Mouse (Mus musculus): ENCODE data around the gene Foxred2. TPM values are rescaled to one million over a fixed set of nuclear protein-coding genes. Genes with fewer than 3 reads are reported as not detected.
A peak's percentile ranks its signal among the peaks of the same experiment; 100 is the strongest.

The Foxred2 gene
- polyA plus RNA-seq, 1 experiment from 2014 or later: 0.24 TPM

DNA sequence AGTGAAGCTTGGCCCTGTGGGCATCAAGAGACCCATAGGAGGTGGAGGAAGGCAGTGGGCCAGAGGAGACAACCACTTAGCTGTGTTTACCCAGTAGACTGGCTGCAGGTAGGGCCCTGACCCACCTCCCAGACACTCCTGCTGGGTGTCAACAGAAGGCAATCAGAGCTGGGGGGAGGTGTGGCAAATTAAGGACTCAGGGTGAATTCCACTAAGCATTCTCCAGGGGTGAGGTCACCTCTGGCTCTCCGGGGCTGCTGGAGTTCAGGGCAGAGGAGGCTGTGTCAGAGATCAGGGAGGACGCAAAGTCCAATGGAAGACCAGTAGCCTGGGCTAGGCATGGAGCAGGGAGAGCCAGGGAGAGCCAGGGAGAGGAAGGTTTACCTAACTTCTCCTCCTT is 45.5 kb downstream of the Foxred2 start:
- Histone ChIP-seq H3K36me3 (ENCODE audit: insufficient read depth, low read length) (no peaks in the 10 kb centered on the region), H3K9ac (replicated peaks; ENCODE audit: low read depth) (no peak overlapping the region), H3K27me3 (replicated peaks; ENCODE audit: insufficient read depth, low read length) (no peaks in the 10 kb centered on the region), H3K4me1 (ENCODE audit: insufficient read depth, low read depth, low read length) (peaks cover 14% of the 10 kb centered on the region; the same call in 1 of the 2 replicates), H3K4me3 (ENCODE audit: low read depth, low read length) (no peak overlapping the region), H3K27ac (ENCODE audit: low read length) (peak overlapping the region; percentile 82), H3K9me3 (ENCODE audit: low read length) (no peaks in the 10 kb centered on the region), H3K4me2 (replicated peaks; ENCODE audit: low read depth, low read length) (no peak overlapping the region)
- 26% methylated on average over 2 of the region's 2 CpGs for WGBS
- TF ChIP-seq CTCF (IDR thresholded peaks at IDR 0.05): no peak
- TF ChIP-seq EP300 (IDR thresholded peaks at IDR 0.05): peak; percentile 93
- ATAC-seq (peak; percentile 92), DNase-seq (ENCODE audit: low spot score) (peak; percentile 94)

GRCm38 (mm10) chr15:77907646-77908518 is 48.6 kb downstream of the Foxred2 start:
- Histone ChIP-seq H3K27ac (ENCODE audit: low read length) (peak overlapping the region; percentile 84), H3K4me2 (replicated peaks; ENCODE audit: low read depth, low read length) (no peak overlapping the region), H3K9ac (replicated peaks; ENCODE audit: low read depth) (no peak overlapping the region), H3K27me3 (replicated peaks; ENCODE audit: insufficient read depth, low read length) (no peaks in the 10 kb centered on the region), H3K4me3 (ENCODE audit: low read depth, low read length) (no peak overlapping the region), H3K9me3 (ENCODE audit: low read length) (no peaks in the 10 kb centered on the region), H3K4me1 (ENCODE audit: insufficient read depth, low read depth, low read length) (peaks cover 26% of the 10 kb centered on the region; the same call in 1 of the 2 replicates), H3K36me3 (ENCODE audit: insufficient read depth, low read length) (no peaks in the 10 kb centered on the region)
- peak; percentile 40 for ATAC-seq
- TF ChIP-seq EP300 (IDR thresholded peaks at IDR 0.05) (peak; percentile 67; the same call in 1 of the 2 replicates), CTCF (IDR thresholded peaks at IDR 0.05) (no peak)
- peak; percentile 80 for DNase-seq (ENCODE audit: low spot score)
- WGBS: 48% methylated on average over 9 of the region's 9 CpGs

- Histone ChIP-seq H3K36me3 (ENCODE audit: insufficient read depth, low read length) (no peaks in the 10 kb centered on the region), H3K9me3 (ENCODE audit: low read length) (no peaks in the 10 kb centered on the region), H3K27ac (ENCODE audit: low read length) (peak overlapping the region; percentile 84), H3K9ac (replicated peaks; ENCODE audit: low read depth) (0 out of 2 replicates have a peak overlapping the region, but pooled peaks have one; percentile 19), H3K27me3 (replicated peaks; ENCODE audit: insufficient read depth, low read length) (no peaks in the 10 kb centered on the region), H3K4me3 (ENCODE audit: low read depth, low read length) (no peak overlapping the region), H3K4me2 (replicated peaks; ENCODE audit: low read depth, low read length) (no peak overlapping the region), H3K4me1 (ENCODE audit: insufficient read depth, low read depth, low read length) (peaks cover 21% of the 10 kb centered on the region; the same call in 1 of the 2 replicates)
- ATAC-seq: no peak
- WGBS: 55% methylated on average over 10 of the region's 10 CpGs
- TF ChIP-seq CTCF (IDR thresholded peaks at IDR 0.05): no peak
- TF ChIP-seq EP300 (IDR thresholded peaks at IDR 0.05): no peak
- no peak for DNase-seq (ENCODE audit: low spot score)
Measured at GRCm38 (mm10) chr15:77906545-77906944, 50.0 kb downstream of the Foxred2 start.

- no peak for TF ChIP-seq CTCF (IDR thresholded peaks at IDR 0.05)
- peak; percentile 51 for TF ChIP-seq EP300 (IDR thresholded peaks at IDR 0.05)
- peak; percentile 55 for DNase-seq (ENCODE audit: low spot score)
- peak; percentile 43 for ATAC-seq
- H3K27ac ChIP-seq (ENCODE audit: low read length): peak overlapping the region; percentile 84
- H3K9ac ChIP-seq (replicated peaks; ENCODE audit: low read depth): 0 out of 2 replicates have a peak overlapping the region, but pooled peaks have one; percentile 19
- H3K4me1 ChIP-seq (ENCODE audit: insufficient read depth, low read depth, low read length): peaks cover 21% of the 10 kb centered on the region; the same call in 1 of the 2 replicates
- no peak overlapping the region for H3K4me3 ChIP-seq (ENCODE audit: low read depth, low read length)
- no peaks in the 10 kb centered on the region for H3K27me3 ChIP-seq (replicated peaks; ENCODE audit: insufficient read depth, low read length)
- no peaks in the 10 kb centered on the region for H3K9me3 ChIP-seq (ENCODE audit: low read length)
- 60% methylated on average over 8 of the region's 8 CpGs for WGBS
- H3K4me2 ChIP-seq (replicated peaks; ENCODE audit: low read depth, low read length): no peak overlapping the region
- H3K36me3 ChIP-seq (ENCODE audit: insufficient read depth, low read length): no peaks in the 10 kb centered on the region
Measured at GRCm38 (mm10) chr15:77906081-77906480, 50.4 kb downstream of the Foxred2 start.

DNA sequence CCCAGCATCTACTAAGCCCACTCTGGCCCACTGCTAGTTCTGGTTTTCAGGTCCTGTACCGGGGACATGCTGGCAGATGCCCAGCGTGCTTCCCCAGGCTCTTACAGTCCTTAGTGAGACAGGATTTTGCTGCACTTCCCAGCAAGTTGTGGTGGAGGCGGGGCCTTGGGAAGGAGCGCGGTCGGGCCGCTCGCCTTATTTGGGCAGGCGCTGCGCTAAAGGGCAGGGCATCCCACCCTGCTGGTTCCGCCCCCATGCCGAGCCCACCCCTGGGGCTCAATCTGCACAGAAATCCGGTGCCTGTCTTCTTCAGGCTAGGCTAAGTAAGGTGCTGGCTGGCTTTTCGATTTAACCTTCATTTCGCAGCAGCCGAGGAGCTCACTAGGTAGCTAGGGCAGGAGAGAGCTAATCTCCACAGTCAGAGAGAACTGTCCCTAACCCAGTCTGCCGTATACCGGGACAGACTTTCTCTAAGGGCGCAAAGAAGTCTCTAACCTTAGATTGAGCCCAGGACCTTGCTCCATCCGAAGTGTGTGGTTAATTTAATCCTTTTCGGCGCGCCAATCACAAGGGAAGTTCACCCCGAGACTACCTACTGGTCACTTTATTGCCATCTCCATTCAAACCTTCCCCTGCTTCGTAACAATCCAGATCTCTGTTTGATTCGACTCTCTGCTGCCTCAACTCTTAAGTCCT is 51.1 kb downstream of the Foxred2 start:
- Histone ChIP-seq H3K27me3 (replicated peaks; ENCODE audit: insufficient read depth, low read length) (no peaks in the 10 kb centered on the region), H3K9ac (replicated peaks; ENCODE audit: low read depth) (peak overlapping the region; percentile 26; the same call in 1 of the 2 replicates), H3K4me3 (ENCODE audit: low read depth, low read length) (peak overlapping the region; percentile 21), H3K36me3 (ENCODE audit: insufficient read depth, low read length) (no peaks in the 10 kb centered on the region), H3K4me1 (ENCODE audit: insufficient read depth, low read depth, low read length) (peaks cover 21% of the 10 kb centered on the region; the same call in 1 of the 2 replicates), H3K4me2 (replicated peaks; ENCODE audit: low read depth, low read length) (peak overlapping the region; percentile 55), H3K27ac (ENCODE audit: low read length) (peak overlapping the region; percentile 84), H3K9me3 (ENCODE audit: low read length) (no peaks in the 10 kb centered on the region)
- ATAC-seq (peak; percentile 72), DNase-seq (ENCODE audit: low spot score) (peak; percentile 81)
- WGBS: 6% methylated on average over 26 of the region's 26 CpGs
- TF ChIP-seq EP300 (IDR thresholded peaks at IDR 0.05) (no peak), CTCF (IDR thresholded peaks at IDR 0.05) (no peak)

DNA sequence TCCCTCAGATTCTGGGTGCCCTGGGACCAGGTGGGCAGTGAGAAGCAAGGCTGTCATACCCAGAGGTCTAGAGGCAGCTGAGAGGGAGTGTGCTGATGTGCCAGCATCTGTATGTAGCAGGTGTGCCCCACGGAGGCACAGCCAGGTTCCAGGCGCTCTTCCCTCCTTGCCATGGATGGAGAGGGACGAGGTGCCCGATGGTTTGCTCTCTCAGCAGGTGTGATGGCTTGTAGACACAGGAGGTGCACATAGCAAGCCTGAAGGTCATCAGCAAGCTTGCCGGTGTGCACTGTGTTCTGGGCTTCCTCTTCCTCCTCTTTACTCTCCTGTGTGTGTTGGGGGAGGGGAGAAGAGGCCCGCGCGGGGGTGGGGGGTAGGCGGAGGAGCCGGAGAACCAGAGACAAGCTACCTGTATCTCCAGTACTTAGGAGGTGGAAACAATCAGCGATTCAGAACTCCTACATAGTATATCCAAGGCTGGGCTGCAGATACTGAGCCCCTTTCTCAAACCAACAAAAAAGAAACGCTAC is 52.1 kb downstream of the Foxred2 start:
- 26% methylated on average over 10 of the region's 12 CpGs for WGBS
- H3K4me1 ChIP-seq (ENCODE audit: insufficient read depth, low read depth, low read length): peaks cover 21% of the 10 kb centered on the region; the same call in 1 of the 2 replicates
- no peak overlapping the region for H3K9ac ChIP-seq (replicated peaks; ENCODE audit: low read depth)

More for the DNA sequence above, 52.1 kb downstream of the Foxred2 start:
- no peaks in the 10 kb centered on the region for H3K36me3 ChIP-seq (ENCODE audit: insufficient read depth, low read length)
- no peaks in the 10 kb centered on the region for H3K27me3 ChIP-seq (replicated peaks; ENCODE audit: insufficient read depth, low read length)
- DNase-seq (ENCODE audit: low spot score) (no peak), ATAC-seq (no peak)
- no peak for TF ChIP-seq EP300 (IDR thresholded peaks at IDR 0.05)
- no peak for TF ChIP-seq CTCF (IDR thresholded peaks at IDR 0.05)
- no peaks in the 10 kb centered on the region for H3K9me3 ChIP-seq (ENCODE audit: low read length)
- no peak overlapping the region for H3K4me2 ChIP-seq (replicated peaks; ENCODE audit: low read depth, low read length)
- no peak overlapping the region for H3K27ac ChIP-seq (ENCODE audit: low read length)
- no peak overlapping the region for H3K4me3 ChIP-seq (ENCODE audit: low read depth, low read length)
